Mouse (Mus musculus) fat pad, adult 2 months (tissue): ENCODE measurements around the gene Jagn1.

Source experiments
- DNase-seq: peaks from one replicate; pipeline ENCODE4 v3.0.0-alpha.2; 2011; ENCODE audit warnings: low read depth, low spot score; ENCODE audit errors: extremely low read depth

Gene Jagn1

DNA sequence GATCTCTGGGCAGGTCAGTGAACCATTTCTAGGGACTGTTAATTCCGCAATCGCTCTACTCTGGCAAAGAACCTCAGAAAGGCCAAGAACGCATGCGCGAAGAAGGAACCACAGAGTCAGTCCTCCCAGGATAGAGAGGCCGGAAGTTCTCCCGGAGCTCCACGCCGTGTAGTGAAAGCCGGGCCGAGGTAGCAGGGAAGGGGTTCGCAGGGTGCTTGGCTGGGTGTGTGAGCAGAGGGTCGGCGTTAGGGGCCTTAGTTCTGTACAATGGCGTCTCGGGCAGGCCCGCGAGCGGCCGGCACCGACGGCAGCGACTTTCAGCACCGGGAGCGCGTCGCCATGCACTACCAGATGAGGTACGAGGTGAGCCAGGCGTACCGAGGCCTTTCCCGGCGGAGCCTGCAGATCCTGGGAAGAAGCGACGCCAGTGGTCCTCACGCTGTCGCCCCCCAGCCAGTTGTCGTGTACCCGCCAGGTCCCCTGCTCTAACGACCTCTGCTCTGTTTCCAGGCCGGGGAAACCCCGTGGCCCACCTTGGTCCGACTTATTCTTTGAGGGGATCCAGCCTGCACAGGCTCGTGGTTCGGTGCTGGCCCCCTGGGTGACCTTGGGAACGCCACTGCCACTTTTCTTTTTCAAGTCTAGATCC, at the start of gene Jagn1:
Gene Jagn1, plus strand, starts transcription at position 128 of the 649 bp plus-strand sequence.
- DNase-seq, result no peak

DNA sequence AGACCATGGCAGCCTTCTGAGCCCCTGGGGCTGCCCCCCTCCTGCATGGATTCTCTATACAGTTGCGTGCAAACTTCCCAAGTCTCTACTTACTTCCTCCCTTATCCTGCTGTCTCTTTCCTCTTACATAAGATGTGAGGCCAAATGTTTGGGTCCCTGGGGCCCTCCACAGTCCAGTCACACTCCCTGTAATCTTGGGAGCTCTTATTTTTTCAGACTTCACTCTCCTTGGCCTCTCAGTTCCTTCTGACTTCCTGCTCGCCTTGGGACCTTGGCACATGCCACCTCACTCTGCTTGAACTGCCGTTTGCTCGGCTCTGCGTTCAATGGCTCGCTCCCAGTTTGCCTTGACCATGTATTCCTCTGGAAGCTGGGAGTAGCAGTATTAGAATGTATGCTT, 48.4 kb upstream of the Jagn1 start:
- no peak for DNase-seq

DNA sequence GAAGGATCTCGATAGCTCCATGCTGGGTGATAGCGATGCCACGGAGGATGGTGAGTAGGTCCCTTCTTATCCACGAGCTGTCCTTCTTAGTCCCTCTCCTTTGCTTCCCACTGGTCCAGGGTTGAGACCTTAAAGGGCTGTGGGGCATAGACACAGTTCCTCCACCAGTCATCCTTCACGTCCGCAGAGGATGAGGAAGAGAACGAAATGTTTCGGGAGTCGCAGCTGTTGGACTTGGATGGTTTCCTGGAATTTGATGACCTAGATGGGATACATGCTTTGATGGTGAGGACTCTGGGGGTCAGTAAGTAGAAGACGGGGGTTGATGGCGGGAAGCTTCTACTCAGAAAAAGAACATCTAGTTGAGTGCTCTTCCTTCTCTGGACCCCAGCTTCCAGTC, 47.6 kb upstream of the Jagn1 start:
- DNase-seq, result no peak

DNA sequence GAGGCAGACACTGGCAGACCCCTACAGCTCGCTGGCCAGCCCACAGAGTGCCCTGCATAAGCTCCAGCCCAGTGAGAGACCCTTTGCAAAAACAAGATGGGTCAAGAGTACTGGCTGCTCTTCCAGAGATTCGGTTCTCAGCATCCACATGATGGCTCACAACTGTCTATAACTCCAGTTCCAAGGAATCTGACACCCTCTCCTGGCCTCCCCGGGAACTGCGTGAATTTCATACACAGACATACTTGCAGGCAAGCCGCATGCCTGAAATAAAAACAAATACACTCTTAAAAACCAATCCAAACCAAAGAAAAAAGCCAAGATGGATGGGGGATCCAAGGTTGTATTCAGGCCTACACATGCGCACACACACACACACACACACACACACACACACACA, 46.9 kb upstream of the Jagn1 start:
- no peak for DNase-seq

DNA sequence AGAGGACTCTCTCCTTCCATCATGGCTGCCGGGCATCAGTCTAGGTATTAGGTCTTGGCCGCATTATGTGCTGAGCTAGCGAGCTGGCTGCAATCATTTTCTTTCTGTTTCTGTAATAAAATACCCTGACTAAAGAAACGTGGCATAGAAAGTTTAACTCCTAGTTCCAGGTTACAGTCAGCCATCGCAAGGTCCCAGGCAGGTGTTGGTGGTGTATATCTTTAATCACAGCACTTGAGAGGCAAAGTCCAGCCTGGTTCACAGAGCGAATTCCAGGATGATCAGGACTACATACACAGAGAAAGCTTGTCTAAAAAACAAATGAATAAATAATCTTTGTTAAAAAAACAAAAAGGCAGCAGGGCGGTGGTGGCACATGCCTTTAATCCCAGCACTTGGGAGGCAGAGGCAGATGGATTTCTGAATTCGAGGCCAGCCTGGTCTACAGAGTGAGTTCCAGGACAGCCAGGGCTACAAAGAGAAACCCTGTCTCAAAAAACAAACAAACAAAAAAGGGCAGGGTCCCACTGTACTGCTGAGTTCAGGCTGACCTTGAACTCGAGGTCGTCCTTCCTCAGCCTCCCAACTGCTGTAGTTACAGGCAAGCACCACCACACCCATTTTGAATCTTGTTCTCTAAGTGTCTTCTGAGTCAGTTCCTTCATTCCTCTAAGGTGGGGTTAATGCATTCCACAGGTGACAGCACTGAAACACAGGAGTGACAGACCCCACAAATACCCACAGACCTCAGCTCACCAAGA, 45.9 kb upstream of the Jagn1 start:
- DNase-seq, result no peak

DNA sequence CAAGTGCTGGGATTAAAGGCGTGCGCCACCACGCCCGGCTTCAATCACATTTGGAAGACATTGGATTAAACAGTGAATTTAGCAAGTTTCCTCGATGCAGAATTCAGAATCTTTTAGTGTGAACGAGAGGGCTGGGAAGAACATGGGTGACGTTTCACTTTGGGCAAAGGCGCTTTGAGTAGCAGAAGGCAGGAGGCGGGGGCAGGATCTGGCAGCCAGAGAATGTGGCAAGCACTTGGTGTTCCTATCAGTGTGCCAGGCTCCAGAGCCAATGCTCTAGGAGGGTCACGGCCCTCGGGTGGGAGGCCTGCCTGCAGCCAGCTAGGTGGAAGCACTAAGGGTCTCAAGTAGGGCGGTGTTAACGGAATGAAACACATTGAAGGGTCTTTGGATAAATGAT, 40.3 kb upstream of the Jagn1 start:
- no peak for DNase-seq

DNA sequence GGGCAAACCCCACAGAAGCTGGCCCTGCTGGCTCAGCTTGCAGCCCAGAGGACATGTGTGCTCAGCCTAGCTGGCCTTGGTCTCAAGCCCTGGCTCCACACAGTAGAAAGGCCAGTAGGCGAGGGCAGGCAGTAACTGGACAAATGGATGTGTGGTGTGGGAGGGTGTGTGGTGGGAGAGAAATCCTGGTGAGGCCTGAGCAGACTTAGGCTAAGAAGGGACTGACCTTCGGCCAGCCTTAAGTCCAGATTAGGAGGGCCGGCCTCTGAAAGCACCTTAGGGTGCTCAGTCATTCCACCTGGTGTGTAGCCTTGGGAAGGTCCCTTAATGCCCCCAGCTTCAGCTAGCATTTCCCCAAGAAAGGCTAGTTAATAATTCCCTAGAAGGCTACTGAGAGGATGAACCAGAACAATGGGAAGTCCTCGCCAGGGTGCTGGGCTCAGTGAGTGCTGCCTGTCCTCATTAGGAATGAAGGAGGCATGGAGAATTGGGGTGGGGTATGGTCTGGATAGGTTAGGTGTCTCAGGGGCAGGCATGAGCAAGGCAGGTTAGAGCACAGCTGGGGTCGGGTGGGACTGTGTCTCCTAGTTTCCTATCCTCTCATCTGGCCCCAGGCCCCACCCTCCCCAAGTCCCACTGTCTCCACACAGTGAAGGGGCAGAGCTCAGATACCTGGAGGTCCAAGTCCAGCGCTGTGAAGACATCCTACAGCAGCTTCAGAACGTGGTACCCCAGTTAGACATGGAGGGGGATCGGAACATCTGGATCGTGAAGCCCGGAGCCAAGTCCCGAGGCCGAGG, 37.5 kb upstream of the Jagn1 start:
- no peak for DNase-seq

DNA sequence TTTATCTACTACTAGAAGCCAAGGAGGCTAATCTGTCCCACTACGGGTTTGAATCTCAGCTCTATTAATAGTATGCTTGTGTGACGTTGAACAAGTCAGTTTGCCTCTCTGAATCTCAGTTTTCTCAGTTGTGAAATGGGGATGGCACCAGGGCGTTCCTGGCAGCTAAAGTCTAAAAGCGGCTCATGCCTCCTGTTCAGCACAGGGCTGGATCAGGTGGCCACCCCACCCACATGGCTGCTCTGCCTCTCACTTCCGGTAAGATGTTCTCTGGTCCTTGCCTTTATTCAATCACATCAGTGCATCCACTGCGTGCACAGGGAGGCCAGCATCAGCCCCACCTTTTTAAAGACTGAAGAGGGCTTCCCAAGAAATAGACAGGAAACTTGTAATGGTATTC, 36.9 kb upstream of the Jagn1 start:
- DNase-seq, result no peak

DNA sequence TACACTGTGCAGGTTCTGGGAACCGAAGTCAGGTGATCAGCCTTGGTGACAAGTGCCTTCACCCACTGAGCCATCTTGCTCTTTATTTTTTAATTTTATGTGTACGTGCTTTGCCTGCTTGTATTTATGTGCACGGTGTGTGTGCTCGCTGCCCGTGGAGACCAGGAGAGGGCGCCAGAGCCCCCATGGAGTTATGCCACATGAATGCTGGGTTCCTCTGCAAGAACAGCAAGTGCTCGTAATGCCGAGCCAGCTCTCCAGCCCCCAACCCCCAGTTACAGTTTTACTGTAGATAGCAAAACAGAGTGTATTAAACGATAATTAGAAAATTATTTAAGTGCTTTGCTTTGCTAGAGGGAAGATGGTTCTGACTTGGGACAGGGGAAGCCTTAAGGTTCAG, 35.7 kb upstream of the Jagn1 start:
- DNase-seq, result no peak

DNA sequence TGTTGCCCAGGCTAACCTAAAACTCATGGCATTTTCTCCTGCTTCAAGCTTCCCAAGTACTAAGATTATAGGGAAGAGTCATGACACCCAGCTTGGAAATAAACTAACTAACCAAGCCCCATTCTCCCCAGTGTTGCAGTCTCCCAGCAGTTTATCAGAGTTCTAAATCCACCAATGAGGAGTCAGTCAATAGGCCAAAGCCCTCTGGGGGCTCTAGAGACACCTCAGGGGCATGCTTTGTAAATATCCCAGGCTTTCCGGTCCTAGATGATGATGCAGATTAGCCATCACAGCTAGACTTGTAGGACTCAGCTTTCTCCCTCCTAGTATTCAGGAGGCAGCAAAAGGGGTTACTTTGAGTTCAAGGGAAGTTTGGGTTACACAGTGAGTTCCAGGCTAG, 32.4 kb upstream of the Jagn1 start:
- DNase-seq, result no peak

DNA sequence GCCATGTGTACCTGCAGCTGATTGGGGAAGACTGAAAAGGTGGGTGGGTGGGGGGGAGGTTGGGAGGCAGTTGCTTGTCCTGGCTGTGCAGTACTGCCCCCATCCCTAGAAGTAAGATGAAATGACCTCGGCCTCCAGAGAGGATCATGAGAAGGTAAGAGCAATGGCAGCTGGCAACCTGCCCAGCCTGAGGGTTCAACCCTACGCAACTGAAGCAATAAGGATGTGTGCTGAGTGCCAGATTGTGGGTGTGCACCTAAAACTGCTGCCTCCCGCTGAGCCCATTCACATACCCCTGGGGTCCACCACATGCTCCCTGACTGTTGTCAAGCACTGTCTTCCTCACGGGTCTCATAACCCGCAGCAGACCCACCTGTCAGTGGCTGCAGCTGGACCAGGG, 26.0 kb upstream of the Jagn1 start:
- no peak for DNase-seq

DNA sequence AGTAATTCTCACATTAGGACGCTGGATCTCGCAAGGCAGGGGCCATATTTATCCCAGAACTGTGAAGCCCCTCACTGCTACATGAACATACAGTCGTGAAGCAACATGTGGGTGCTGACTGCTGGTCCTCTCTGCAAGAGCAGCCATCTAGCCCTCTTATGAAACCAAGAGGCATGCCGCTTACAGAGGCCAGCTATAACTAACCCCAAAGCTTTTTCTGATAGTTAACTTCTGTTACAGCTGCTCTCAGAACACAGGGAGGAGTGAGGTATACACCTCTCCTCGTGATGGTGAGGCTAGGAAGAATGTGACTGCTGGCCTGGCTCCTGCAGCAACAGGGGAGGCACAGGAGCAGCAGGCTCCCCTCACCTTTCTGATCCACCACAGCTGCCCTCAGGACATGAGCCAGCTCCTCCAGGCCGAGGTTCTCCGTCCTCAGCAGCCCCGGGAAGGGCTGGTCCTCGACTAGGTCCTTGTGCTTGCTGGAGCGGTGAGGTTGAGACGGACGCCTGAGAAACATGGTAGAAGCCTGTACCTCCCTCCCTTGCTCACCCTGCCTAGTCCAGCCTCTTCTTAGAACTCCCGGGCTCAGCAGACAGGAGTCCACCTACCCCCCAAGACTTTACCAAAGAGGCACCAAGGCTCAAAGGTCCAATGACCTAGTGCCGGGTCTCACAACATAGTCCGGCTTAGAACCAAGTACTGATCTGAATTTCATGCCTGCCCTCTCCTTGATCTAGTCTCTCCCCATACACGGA, 23.7 kb upstream of the Jagn1 start:
- DNase-seq, result no peak

DNA sequence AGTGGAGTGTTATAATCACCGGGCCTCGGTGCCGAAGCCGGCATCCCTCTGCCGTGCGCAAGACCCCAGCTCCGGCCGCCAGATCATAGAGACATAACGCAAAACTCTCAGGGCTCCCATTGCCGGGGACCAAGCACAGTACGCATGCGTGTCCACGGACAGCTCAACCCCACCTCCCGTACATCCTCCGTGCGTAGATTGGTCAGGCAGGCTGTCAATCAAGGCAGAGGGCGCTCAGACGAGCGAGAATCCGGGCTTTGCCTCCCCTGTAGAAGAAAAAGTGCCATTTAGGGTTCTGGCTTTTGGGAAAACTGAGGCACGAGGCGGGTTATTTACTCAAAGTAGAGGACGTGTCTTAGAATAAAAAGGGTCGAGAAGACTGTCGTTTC, 23.2 kb upstream of the Jagn1 start, which contains the start of gene Rpusd3:
Gene Rpusd3, minus strand, starts transcription at position 142 of the 389 bp plus-strand sequence.
- no peak for DNase-seq

DNA sequence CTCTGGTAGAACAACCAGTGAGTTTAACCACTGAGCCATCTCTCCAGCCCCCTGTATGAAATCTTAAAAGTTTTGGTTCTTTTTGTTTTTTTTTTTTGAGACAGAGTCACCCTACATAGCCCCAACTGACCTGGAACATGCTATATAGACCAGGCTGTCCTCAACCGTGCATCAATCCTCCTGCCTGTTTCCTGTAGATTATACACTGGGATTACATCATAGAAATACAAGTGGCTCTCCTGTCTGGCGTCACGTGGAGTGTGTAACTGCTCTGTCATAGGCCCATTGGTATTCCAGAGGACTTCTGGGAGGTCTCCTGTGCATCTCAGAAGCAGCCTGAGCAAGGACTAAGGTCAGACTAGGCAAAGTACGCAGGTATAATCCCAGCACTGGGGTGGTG, 19.4 kb upstream of the Jagn1 start:
- DNase-seq, result no peak

DNA sequence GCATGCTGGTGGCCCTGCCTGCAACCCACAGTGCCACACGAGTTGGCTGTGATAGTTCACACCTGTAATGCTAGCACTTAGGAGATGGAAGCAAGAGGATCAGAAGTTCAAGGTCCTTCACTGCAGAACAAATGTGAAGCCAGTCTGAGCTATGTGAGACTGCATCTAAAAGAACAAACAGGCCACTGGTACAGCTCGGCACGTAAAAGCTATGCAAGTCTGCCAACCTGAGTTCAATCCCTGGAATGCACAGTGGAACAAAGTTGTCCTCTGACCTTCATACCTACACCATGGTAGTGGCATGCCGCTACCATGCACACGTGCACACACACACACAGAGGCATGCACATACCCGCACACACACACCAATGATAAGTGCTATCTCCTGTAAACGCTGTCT, 18.2 kb upstream of the Jagn1 start:
- no peak for DNase-seq

DNA sequence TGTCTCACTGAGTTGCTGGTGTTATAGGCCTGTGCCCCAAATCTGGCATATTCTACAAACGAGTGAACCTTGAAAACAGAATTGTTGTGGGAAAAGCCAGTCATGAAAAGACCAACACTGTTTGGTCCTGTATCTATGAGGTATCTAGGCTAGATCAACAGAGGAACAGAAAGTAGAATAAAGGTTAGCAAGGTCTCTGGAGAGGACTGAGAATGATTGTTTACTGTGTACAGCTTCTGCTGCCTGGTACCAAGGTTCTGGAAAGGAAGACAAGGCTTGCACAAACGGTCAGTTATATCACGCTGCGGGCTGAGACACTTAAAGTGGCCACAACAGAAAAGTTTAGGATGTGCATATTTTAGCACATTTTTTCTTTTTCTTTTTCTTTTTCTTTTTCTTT, 15.7 kb upstream of the Jagn1 start:
- no peak for DNase-seq

DNA sequence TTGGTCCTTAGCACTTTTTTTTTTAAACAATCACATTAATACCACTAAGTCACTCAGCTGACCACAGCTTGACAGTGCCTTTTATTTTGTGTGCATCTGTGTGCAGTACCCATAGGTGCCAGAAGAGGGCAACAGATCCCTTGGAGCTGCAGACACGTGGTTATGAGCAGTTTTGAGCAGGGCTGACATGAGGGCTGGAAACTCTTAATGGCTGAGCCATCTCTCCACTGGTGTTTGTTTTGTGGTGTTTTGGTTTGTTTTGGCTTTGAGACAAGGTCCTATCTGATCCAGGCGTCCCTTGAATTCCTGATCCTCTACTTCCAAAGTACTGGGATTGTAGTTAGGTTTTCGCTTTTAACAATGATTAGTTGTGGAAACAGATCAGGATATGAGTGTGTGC, 15.0 kb upstream of the Jagn1 start:
- DNase-seq, result no peak

DNA sequence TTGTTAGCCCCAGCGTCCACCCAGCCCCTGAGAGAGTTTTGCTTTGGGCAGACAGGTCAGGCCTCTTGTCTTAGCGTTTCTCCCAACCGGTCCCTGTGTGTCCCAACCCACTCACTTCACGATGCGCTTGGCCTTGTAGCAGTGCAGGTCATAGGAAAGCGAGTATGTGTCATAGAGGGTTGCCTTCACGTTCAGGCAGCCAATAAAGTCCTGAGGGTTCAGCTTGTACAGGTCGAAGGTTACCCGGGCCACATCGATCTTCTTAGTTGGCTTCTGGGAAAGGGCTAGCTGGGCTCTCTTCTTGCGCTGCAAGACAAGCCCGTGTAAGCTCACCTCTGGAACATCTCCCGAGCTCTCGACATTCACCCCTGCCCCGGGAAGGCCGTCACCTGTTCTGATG, 14.4 kb upstream of the Jagn1 start:
- no peak for DNase-seq

DNA sequence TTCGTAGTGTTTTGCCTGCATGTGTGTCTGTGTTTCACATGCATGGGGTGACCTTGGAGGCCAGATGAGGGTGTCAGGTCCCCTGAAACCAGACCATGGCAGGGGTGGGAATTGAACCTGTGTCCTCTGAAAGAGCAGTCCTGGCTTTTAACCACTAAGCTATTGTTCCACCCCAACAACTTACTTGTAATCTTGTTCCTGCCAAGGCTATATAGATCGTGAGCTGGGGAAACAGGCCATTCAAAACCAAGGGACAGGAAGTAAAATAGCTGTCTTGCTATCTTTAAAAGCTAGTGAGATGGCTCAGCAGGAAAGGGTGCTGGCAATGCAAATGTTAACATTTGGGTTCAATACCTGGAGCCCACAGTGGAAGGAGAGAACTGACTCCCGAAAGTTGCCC, 12.4 kb upstream of the Jagn1 start:
- DNase-seq, result no peak

DNA sequence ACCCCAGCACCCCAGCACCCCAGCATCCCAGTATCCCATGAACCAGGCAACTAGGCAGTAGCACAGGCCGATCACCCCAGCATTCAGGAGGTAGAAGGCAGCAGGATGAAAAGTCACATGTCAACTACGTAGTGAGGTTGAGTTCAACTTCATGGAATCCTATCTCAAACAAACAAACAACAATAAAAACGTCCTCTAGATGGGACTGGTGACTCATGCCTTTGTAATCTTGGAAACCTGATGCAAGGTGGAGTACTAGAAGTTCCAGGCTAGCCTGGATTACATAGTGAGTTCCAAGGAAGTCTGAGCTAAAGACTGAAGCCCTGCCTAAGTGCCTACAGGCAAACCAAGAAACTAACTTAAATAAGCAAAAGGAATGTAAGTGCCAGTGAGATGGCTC, 11.5 kb upstream of the Jagn1 start:
- no peak for DNase-seq

DNA sequence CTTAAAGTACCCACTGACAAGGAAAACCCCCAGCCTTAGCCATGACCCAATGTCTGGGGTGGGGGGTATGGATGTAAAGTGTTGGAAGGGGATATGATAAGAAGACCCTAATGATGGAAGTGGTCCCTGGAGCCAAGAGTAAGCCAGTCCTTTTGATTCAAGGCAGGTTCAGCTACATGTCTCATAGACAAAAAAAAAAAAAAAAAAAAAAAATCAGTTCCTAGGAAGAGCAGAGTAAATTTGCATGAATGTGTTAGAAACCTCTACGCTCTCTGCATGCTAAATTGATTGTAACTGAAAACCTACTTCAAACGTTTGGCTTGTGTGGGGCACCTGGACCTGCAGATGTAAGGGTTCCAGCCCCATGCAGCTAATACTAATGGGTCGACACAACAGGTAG, 10.6 kb upstream of the Jagn1 start:
- DNase-seq, result no peak
